Mouse (Mus musculus): ENCODE results near the gene Vps50.
"Not testable (repeated sequence)": the region's sequence is repeated elsewhere in the genome, so short reads cannot be mapped to it uniquely, and the experiment has no call there.

Gene Vps50

GRCm38 (mm10) chr6:3620428-3621387 lies 122.5 kb downstream of the Vps50 start:
- not testable (repeated sequence) for H3K4me3 ChIP-seq (replicated peaks; ENCODE audit: low read length); H3K4me1 ChIP-seq (replicated peaks; ENCODE audit: low read depth, low read length); H3K27me3 ChIP-seq (ENCODE audit: insufficient read depth, low read length); H3K36me3 ChIP-seq (ENCODE audit: insufficient read depth, low read length)
- peaks cover 11% of the 10 kb centered on the region; the same call in 1 of the 2 replicates for H3K9me3 ChIP-seq (ENCODE audit: low read length)
- TF ChIP-seq CTCF (conservative IDR thresholded peaks at IDR 0.05; ENCODE audit: low read length) = peak; percentile 14
